Mouse (Mus musculus) cerebellum, postnatal 4 days (tissue): ENCODE measurements around the gene Scel.

ENCODE experiments used
- DNase-seq, 2 experiments: peaks; one replicate each; pipeline ENCODE4 v3.0.0; 2022; ENCODE audit warnings: low spot score in 2 of 2, mixed read lengths in 1 of 2

Gene Scel

DNA sequence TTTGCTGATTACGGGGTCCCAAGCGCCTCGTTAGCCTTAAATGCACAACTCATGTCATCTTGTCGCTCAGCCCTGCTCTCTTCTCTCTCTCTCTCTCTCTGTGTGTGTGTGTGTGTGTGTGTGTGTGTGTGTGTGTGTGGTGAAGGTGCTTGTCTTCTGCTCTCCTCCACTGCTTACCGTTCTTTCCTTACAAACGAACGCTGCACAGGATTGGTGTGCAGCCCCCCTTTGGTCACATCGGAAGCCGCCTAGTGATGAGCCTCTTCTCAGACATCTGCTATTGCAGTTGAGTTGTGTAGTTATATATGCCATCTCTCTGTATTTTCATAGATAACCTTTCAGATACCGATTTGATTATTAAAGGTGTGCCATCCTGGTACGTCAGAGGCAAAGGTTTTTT is 138.0 kb downstream of the Scel start:
- no peak for DNase-seq

DNA sequence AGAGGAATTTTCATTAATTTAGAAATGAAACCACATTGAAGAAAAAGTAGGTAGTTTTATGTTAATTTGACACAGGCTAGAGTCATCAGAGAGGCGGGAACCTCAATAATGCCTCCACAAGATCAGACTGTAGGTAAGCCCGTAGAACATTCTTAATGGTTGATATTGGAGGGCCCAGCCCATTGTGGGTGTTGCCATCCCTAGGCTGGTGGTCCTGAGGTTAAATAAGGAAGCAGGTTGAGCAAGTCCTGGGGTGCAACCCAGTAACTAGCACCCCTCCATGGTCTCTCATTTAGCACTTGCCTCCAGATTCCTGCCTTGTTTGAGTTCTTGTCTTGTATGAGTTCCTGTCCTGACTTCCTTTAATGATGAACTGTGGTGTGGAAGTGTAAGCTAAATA is 138.4 kb downstream of the Scel start:
- no peak for DNase-seq

DNA sequence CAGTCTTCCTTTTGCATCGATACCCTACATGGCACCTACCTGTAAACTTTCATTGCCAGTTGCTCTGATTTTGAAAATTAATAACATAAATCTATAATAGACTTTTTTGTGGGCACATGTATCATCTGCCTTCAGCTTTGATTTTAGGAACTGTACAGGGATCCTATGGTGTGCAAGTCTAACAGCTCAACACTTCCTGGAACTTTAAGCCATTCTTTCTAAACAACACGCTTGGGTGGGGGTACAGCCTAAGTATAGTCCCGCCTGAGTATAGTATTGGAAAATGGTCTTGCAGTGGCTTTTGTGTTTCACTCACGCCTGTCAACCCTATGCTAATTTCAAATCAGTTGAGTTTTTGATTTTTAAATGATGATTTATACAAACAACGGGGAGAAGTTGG is 139.4 kb downstream of the Scel start:
- no peak for DNase-seq

DNA sequence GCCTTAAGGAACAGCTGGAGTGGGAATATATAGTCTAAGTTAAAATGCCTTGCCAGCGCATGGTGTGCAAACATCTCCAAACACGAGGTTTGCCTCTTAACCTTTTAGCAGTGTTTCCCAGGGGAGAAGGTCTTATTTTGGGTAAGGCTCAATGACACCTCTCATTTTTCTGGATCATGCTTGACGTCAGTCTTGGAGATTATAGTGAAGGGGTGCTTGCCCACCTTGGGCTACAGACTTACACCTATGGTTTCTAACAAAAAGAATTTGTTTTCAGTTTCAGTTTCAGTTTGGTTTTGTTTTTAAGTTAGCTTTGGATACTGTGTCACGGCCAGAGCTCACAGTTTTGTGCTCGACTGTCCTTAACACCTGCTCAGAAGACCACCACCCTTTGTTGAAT is 140.7 kb downstream of the Scel start:
- DNase-seq: no peak

DNA sequence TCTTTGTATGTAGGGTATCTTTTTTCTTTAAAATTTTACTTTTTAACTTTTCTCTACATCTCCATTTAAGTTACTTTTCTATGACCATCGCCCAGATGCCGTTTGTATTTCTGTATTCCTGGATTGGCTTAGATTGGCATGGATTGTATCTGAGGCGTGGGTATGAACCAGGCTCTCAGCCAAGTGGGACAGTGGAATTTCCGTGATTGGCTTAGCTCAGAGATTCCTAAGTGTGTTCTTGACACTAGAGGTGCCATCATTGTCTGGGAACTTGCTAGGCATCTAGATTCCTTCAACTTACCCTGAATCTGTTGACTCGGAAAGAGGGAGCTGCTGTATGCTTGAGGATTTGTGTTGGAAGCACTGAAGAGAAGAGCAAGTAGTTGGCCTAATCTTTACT is 142.3 kb downstream of the Scel start:
- DNase-seq: no peak

DNA sequence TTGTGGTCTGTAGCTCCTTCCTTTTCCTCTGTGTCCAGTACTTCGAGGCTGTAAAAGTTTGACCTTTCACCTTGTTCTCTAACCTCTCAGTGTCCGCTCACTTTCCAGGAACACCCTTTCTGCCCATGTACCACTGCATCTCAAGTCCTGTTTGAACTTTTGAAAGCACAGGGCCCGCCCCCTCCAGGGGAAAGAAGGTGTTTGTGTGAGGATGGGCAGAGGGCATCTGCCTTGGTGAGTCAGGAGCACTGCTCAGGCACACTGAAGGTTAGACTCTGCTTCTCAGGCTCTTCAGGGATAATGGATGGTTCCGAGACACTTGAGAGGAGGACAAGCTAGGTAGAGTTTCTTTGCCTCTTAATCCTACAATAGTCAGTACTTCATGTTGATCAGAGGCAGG is 144.7 kb downstream of the Scel start:
- DNase-seq: no peak
